Mouse (Mus musculus) G1E (cell line): ENCODE measurements around the gene Cenpa.

Source experiments
- CTCF ChIP-seq: IDR thresholded peaks from 2 replicates; pipeline ENCODE4 v1.5.1; 2012; ENCODE audit warnings: low read depth, low read length, inconsistent platforms, mixed read lengths
- GATA1 ChIP-seq: IDR thresholded peaks from 2 replicates; pipeline ENCODE4 v1.6.1; 2012; ENCODE audit warnings: borderline replicate concordance, low read length, inconsistent platforms, mixed read lengths
- TAL1 ChIP-seq: conservative IDR thresholded peaks from 2 replicates; pipeline ENCODE4 v1.6.1; 2012; ENCODE audit warnings: low read depth, low read length, inconsistent platforms, mixed read lengths

DNA sequence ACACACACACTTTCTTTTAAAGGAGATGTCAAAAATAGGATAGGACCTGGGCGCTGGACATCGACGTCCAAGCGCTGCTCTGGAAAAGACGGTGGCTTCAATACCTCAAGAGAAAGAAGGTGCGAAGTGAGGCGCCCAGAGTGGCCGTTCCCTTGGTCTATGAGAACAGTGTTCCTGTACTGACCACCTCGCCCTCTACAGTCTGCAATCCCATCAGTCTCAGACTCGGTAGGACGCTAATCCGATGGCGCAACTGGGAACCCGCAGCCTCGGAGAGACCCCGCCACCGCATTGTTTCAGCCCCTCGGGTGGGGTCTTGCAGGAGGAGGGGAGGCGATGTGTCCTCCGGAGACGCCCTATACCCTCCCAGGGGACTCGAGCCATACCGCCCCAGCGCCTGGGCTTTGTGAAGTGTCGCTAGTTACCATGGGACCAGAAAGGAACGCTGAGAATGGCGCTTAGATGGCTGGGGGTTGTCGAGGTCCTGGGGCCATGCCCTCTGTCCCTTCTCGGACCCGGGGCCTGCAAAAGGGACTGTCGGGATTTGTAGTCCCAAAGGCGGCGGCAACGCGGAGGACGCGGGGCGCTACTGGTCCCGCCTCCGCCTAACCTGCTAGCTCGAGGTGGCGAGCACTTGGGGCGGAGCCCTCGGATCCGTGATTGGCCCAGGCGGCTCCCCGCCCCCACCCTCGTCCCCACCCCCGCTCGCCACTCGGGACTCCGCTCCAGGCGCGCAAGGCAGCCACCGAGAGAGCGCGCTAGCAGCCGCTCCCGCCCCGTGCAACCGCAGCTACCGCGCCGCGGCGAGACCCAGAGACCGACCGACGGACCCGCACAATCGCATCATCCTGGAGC, 44.8 kb downstream of the Cenpa start, which contains the start of gene Dpysl5:
- no peak for TF ChIP-seq CTCF
- TF ChIP-seq GATA1: no peak
- TF ChIP-seq TAL1: no peak
